Mouse (Mus musculus) ES-CJ7 (cell line): ENCODE results near the gene Acp5.
A peak's percentile ranks its signal among the peaks of the same experiment; 100 is the strongest.

Experiments used
- DNase-seq: peaks from one replicate; pipeline ENCODE4 v3.0.0; 2011; ENCODE audit warnings: low read depth, low spot score

Acp5 gene

GRCm38 (mm10) chr9:22143108-22144037, 7.9 kb upstream of the Acp5 start:
- peak; percentile 84 for DNase-seq

- DNase-seq: no peak
These were observed 4.2 kb upstream of the Acp5 start for GRCm38 (mm10) chr9:22139746-22140145.

GRCm38 (mm10) chr9:22138480-22138879, 3.0 kb upstream of the Acp5 start:
- no peak for DNase-seq

- peak; percentile 97 for DNase-seq
These were observed 1.4 kb upstream of the Acp5 start for GRCm38 (mm10) chr9:22136765-22137547.

DNA sequence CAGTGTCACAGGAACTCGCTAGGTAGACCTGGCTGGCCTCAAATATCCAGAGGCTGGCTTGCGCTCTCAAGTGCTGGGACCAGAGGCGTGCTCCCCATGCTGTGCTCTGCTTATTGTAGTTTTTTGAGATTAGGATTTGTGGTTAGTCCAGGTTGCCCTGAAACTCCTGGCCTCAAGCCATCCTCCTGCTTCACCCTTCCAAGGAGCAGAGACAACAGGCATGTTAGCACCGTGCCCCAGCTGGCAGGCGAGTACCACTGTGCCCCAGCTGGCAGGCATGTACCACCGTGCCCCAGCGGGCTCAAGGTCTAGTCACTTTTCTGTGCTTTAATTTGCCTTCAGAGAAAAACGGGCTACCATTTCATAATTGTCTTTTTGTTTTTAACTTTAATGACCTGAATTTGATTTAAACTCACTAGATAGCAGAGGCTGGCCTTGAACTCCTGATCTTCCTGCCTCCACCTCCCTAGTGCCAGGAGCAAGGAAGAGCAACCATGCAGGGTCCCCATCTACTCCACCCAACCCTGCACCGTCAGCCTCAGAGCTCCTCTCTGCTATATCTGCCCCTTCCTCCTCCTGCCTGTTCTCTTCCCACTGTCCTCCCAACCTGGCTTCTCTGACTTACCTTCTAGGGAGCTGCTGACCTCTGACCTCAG, 395 bp downstream of the Acp5 start:
- DNase-seq: no peak

- no peak for DNase-seq
These were observed 1.1 kb downstream of the Acp5 start for GRCm38 (mm10) chr9:22134246-22134890.

GRCm38 (mm10) chr9:22132220-22132619, 3.3 kb downstream of the Acp5 start:
- DNase-seq: peak; percentile 41

DNA sequence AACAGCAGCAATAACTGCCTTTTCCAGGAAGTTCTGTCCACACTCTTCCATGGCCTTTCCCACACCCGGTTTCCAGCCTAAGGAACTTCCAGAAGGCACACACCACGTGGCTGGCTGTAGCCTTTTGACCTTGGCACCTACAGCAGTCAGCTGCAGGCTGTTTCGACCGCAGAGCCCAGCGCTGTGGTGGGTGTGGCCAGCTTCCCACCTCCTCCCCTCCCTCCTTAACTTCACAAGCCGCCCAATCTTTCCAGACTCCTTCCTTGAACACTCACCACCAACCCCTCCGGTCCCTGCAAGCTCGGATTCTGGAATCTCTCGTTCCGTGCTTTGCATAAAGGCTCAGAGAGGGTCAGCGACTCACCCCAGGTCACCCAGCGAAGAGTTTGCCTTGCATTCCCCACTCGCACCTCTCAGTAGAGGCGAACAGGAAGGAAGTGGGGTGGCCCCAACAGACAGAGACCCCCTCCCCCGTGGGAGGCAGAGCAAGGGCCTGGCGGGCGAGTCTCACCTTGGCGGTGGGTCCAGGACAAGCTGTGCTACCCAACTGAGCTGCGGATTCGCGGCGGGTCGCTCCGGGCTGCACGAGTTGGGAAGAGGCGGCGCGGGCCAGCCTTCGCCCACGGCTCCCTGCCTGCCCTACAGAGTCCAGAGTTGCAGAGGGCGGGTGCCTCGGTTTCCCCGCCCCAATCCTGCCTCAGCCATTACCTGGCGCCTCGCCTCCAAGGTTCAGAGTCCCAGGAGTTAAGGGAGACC, 4.1 kb downstream of the Acp5 start:
- peak; percentile 90 for DNase-seq

- peak; percentile 31 for DNase-seq
These were observed 10.1 kb downstream of the Acp5 start for GRCm38 (mm10) chr9:22125246-22126027.

- DNase-seq: no peak
These were observed 11.3 kb downstream of the Acp5 start for GRCm38 (mm10) chr9:22124169-22124568.

DNA sequence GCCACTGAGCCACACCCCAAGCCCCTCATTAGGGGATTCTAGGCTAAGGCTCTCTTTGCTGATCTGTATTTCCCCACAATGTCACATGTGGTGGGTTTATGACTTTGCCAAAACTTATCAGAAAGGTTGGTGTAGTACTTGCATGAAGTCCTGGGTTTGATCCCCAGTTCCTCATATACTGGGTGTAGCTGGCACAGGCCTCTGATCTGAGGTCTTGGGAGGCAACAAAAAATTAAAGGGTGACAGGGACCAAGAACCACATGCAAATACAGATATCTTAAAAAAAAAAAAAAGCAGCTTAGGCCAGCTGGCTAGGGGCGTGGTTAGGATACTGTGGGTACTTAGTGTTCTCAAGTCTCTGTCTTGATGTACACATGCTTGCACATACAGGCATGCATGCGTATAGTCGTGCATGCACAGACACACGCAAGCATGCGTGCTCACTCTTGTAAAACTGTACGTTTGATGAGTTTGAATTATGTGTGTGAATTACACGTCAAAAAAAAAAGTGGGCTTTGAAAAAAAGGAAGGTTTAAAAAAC, 12.4 kb downstream of the Acp5 start:
- DNase-seq: no peak

DNA sequence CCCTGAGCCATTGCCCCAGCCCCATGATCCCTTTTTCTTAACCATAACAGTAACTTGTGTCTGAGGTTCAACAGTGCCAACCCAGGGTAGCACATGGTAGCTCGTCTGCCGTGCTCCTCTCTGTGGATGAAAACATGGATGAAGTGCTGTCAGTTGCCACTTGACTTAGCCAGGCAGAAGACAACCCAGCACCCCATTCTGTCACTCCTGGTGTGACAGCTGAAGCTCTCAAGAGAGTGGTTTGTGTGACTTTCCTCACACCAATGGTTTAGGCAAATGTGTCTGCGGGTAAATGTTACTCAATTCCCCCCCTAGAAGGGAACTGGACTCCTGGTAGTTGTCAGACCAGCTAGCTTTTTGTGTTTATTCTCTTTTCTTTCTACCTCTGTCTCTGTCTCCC, 13.5 kb downstream of the Acp5 start:
- no peak for DNase-seq

GRCm38 (mm10) chr9:22121545-22121944, 14.0 kb downstream of the Acp5 start:
- DNase-seq: no peak

GRCm38 (mm10) chr9:22119543-22119942, 16.0 kb downstream of the Acp5 start:
- no peak for DNase-seq

GRCm38 (mm10) chr9:22117754-22118456, 17.6 kb downstream of the Acp5 start:
- DNase-seq: peak; percentile 91

- peak; percentile 99 for DNase-seq
These were observed 18.6 kb downstream of the Acp5 start, which contains the start of gene Elof1 for GRCm38 (mm10) chr9:22116740-22117426. TSS of gene Elof1 (minus strand) at chr9:22117172.

DNA sequence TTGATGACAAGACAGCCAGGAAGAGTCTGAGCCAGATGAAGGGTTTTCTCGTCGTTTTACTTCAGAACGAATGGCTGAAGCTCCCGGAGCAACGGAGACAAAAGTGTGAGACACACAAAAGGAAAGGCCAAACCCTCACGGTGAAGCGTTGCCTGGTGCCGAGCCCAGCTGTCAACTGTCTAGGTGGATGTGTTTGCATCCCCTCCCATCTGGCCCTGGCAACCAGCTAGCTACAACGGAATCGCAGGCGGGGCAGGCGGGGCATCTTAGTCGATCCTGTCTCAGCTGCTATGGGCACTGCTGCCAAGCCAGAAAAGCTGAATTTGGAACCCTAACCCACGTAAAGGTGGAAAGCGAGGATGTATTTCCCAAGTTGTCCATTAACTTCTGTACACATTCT, 19.4 kb downstream of the Acp5 start:
- no peak for DNase-seq

DNA sequence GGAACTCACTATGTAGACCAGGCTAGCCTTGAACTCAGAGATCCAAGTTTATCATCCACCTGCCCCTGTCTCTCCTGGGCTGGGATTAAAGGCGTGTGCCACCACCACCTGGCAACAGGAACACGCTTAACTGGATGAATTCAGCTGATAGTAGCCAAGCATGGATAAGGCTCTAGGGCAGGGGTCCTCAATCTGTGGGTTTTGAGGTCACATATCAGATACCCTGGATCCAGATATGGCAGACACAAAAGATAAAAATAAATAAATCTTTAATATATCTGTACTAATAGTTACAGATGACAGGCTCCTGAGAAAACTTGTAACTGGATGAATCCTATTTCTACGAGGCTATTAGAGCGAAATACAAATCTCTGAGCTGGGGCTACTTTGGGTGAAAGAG, 19.9 kb downstream of the Acp5 start:
- DNase-seq: no peak
